Mouse (Mus musculus): Measurements from ENCODE around the gene Cald1. TPM values are rescaled to one million over a fixed set of nuclear protein-coding genes. Genes with fewer than 3 reads are reported as not detected.

The Cald1 gene
- polyA plus RNA-seq, 1 experiment from 2014 or later, result 164 TPM

- H3K36me3 ChIP-seq, result no peaks in the 10 kb centered on the region
- peaks cover 32% of the 10 kb centered on the region for H3K4me1 ChIP-seq (replicated peaks)
- no peak overlapping the region for H3K4me2 ChIP-seq
- ATAC-seq (replicated peaks; ENCODE audit: insufficient number of reproducible peaks, insufficient read depth, low FRiP score, low read depth), result no peak
- no peak overlapping the region for H3K4me3 ChIP-seq
- H3K27ac ChIP-seq, result no peak overlapping the region
- 88% methylated on average over 3 of the region's 3 CpGs for WGBS
- H3K9ac ChIP-seq, result no peak overlapping the region
- H3K27me3 ChIP-seq, result no peaks in the 10 kb centered on the region
- H3K9me3 ChIP-seq (replicated peaks), result no peaks in the 10 kb centered on the region
These were observed 17.1 kb downstream of the Cald1 start for GRCm38 (mm10) chr6:34615419-34615818.

GRCm38 (mm10) chr6:34619494-34619893 lies 21.2 kb downstream of the Cald1 start:
- Histone ChIP-seq H3K36me3 (no peaks in the 10 kb centered on the region), H3K9ac (no peak overlapping the region), H3K4me2 (no peak overlapping the region), H3K27me3 (no peaks in the 10 kb centered on the region), H3K4me1 (replicated peaks) (peaks cover 15% of the 10 kb centered on the region), H3K9me3 (replicated peaks) (no peaks in the 10 kb centered on the region), H3K4me3 (no peak overlapping the region), H3K27ac (0 out of 2 replicates have a peak overlapping the region, but pooled peaks have one; percentile 8)
- no peak for ATAC-seq (replicated peaks; ENCODE audit: insufficient number of reproducible peaks, insufficient read depth, low FRiP score, low read depth)
- WGBS, result 75% methylated on average over 2 of the region's 2 CpGs

- Histone ChIP-seq H3K27me3 (no peaks in the 10 kb centered on the region), H3K4me3 (no peak overlapping the region), H3K4me1 (replicated peaks) (peaks cover 18% of the 10 kb centered on the region), H3K9me3 (replicated peaks) (no peaks in the 10 kb centered on the region), H3K36me3 (no peaks in the 10 kb centered on the region), H3K9ac (no peak overlapping the region), H3K4me2 (no peak overlapping the region), H3K27ac (no peak overlapping the region)
- ATAC-seq (replicated peaks; ENCODE audit: insufficient number of reproducible peaks, insufficient read depth, low FRiP score, low read depth), result no peak
- WGBS, result 59% methylated on average over 1 of the region's 1 CpGs
These were observed 21.9 kb downstream of the Cald1 start for GRCm38 (mm10) chr6:34620242-34620641.

DNA sequence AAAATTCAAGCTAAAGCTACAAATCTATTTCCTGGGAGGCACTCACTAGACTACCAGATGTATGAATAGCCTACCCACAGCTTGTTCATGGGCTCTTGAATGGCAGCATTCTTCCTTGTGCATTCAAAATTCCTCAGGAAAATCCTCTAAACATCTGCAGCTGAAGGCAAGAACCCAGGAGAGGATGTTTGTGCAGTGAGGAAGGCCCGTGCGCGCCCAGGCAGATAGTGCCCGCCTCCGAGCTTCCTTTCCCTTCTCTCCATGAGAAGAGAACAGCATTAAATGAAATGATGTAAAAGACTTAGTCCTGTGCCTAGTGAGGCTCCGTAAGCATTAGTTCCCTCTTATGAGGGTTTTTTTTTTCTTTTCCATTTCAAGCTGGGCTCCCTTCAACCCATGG lies 24.6 kb downstream of the Cald1 start:
- no peak overlapping the region for H3K9ac ChIP-seq
- no peak overlapping the region for H3K4me2 ChIP-seq

DNA sequence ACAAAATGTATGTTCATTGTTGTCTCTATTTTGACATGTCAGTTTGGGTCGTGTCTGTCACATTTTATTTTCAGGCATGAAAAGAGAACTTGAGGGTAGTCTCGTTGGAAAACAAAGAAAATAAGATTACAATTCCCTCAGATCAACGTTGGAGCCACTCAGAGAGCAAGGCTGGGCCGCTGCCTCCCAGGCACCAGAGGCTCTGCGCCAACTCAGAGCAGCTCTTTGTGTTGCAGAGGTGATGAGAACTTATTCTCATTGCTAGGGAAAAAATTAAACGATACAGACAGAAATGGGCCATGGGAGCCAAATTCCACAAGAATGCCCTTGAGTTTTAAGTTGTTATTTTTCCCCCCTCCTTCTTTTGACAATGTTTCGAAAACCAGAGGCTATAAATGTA lies 25.0 kb downstream of the Cald1 start:
- Histone ChIP-seq H3K9ac (no peak overlapping the region), H3K27me3 (no peaks in the 10 kb centered on the region), H3K4me3 (no peak overlapping the region), H3K4me1 (replicated peaks) (peaks cover 26% of the 10 kb centered on the region), H3K9me3 (replicated peaks) (no peaks in the 10 kb centered on the region), H3K36me3 (no peaks in the 10 kb centered on the region), H3K27ac (peak overlapping the region; percentile 74), H3K4me2 (no peak overlapping the region)
- ATAC-seq (replicated peaks; ENCODE audit: insufficient number of reproducible peaks, insufficient read depth, low FRiP score, low read depth), result no peak
- 39% methylated on average over 7 of the region's 7 CpGs for WGBS

More for the DNA sequence above, 24.6 kb downstream of the Cald1 start:
- H3K36me3 ChIP-seq, result no peaks in the 10 kb centered on the region
- H3K27ac ChIP-seq, result peak overlapping the region; percentile 74
- no peaks in the 10 kb centered on the region for H3K27me3 ChIP-seq
- ATAC-seq (replicated peaks; ENCODE audit: insufficient number of reproducible peaks, insufficient read depth, low FRiP score, low read depth), result no peak
- WGBS, result 57% methylated on average over 6 of the region's 6 CpGs
- no peak overlapping the region for H3K4me3 ChIP-seq
- H3K4me1 ChIP-seq (replicated peaks), result peaks cover 26% of the 10 kb centered on the region
- H3K9me3 ChIP-seq (replicated peaks), result no peaks in the 10 kb centered on the region

GRCm38 (mm10) chr6:34624536-34624935 lies 26.2 kb downstream of the Cald1 start:
- Histone ChIP-seq H3K4me3 (no peak overlapping the region), H3K9me3 (replicated peaks) (no peaks in the 10 kb centered on the region), H3K27ac (no peak overlapping the region), H3K4me2 (no peak overlapping the region), H3K36me3 (no peaks in the 10 kb centered on the region), H3K4me1 (replicated peaks) (peaks cover 23% of the 10 kb centered on the region), H3K9ac (no peak overlapping the region), H3K27me3 (no peaks in the 10 kb centered on the region)
- ATAC-seq (replicated peaks; ENCODE audit: insufficient number of reproducible peaks, insufficient read depth, low FRiP score, low read depth), result no peak
- 89% methylated on average over 3 of the region's 3 CpGs for WGBS

DNA sequence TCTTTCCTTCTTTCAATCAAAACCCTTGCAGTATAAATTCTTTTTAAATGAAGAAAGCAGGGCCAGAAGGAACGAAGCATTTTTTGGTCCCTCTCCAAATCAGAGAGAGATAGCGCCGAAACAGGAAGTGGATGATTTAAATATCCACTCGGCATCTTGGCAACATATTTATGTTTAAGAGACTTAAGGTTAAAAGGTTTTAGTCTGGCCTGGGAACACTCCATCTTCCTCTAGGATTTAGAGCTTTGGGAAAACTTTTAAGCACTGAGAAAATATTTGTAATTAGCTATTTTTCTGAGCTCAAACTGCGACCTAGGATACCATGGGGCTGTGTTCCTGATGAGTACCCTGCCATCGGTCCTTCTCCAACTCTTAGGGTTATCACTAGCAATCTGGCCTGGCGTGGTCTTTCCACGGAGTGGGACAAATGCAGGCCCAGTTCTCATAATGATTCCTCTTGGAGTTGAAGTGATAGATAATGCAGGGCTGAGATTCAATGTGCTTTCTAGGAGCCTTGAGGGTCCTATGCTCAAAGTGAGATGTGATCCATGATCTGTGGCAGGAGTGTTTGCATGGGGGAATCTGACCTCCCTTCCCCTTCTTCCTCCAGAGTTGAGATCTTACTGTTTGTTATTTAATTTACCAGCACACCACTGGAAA lies 28.4 kb downstream of the Cald1 start:
- H3K27me3 ChIP-seq, result no peaks in the 10 kb centered on the region
- no peaks in the 10 kb centered on the region for H3K36me3 ChIP-seq
- no peak overlapping the region for H3K4me3 ChIP-seq
- peak overlapping the region; percentile 65 for H3K27ac ChIP-seq
- no peak for ATAC-seq (replicated peaks; ENCODE audit: insufficient number of reproducible peaks, insufficient read depth, low FRiP score, low read depth)
- peaks cover 23% of the 10 kb centered on the region for H3K4me1 ChIP-seq (replicated peaks)
- WGBS, result 32% methylated on average over 8 of the region's 8 CpGs
- no peak overlapping the region for H3K9ac ChIP-seq
- H3K9me3 ChIP-seq (replicated peaks), result no peaks in the 10 kb centered on the region
- H3K4me2 ChIP-seq, result 0 out of 2 replicates have a peak overlapping the region, but pooled peaks have one; percentile 1

GRCm38 (mm10) chr6:34628131-34628530 lies 29.8 kb downstream of the Cald1 start:
- H3K4me3 ChIP-seq, result no peak overlapping the region
- no peak overlapping the region for H3K27ac ChIP-seq
- H3K4me1 ChIP-seq (replicated peaks), result peaks cover 14% of the 10 kb centered on the region

DNA sequence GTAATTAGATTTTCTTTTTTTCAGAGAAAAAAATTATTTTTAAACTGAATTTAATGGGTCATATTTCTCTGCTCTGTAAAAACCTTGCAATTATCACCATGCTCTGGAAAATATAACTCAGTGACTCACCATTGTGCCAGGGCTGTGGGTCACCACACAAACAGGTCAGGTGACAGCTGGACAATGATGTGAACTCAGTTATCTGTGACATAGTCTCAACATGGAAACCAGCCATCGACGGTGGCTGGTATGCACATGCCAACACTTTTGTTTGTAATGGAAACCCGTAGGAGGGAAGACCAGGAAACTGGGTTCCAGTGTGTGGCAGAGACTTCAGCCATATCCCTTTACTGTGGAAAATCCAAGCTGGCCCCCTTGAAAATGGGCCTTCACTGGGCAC lies 35.5 kb downstream of the Cald1 start:
- ATAC-seq (replicated peaks; ENCODE audit: insufficient number of reproducible peaks, insufficient read depth, low FRiP score, low read depth), result peak; percentile 47; the same call in 1 of the 2 replicates
- WGBS, result 19% methylated on average over 3 of the region's 3 CpGs

More at GRCm38 (mm10) chr6:34628131-34628530, 29.8 kb downstream of the Cald1 start:
- Histone ChIP-seq H3K9ac (no peak overlapping the region), H3K9me3 (replicated peaks) (no peaks in the 10 kb centered on the region), H3K27me3 (no peaks in the 10 kb centered on the region), H3K4me2 (no peak overlapping the region), H3K36me3 (no peaks in the 10 kb centered on the region)
- 53% methylated on average over 1 of the region's 1 CpGs for WGBS
- ATAC-seq (replicated peaks; ENCODE audit: insufficient number of reproducible peaks, insufficient read depth, low FRiP score, low read depth), result no peak

GRCm38 (mm10) chr6:34637588-34638438 lies 39.5 kb downstream of the Cald1 start:
- Histone ChIP-seq H3K36me3 (0 out of 2 replicates have a peak, but pooled peaks cover 3% of the 10 kb centered on the region), H3K9ac (no peak overlapping the region), H3K27ac (peak overlapping the region; percentile 66), H3K27me3 (no peaks in the 10 kb centered on the region), H3K4me3 (no peak overlapping the region), H3K4me1 (replicated peaks) (peaks cover 43% of the 10 kb centered on the region), H3K4me2 (no peak overlapping the region), H3K9me3 (replicated peaks) (no peaks in the 10 kb centered on the region)
- 36% methylated on average over 10 of the region's 10 CpGs for WGBS
- ATAC-seq (replicated peaks; ENCODE audit: insufficient number of reproducible peaks, insufficient read depth, low FRiP score, low read depth), result no peak

More for the DNA sequence above, 35.5 kb downstream of the Cald1 start:
- H3K9me3 ChIP-seq (replicated peaks), result no peaks in the 10 kb centered on the region
- no peak overlapping the region for H3K27ac ChIP-seq
- no peaks in the 10 kb centered on the region for H3K27me3 ChIP-seq
- H3K4me2 ChIP-seq, result no peak overlapping the region
- H3K9ac ChIP-seq, result no peak overlapping the region
- 0 out of 2 replicates have a peak, but pooled peaks cover 3% of the 10 kb centered on the region for H3K36me3 ChIP-seq
- no peak overlapping the region for H3K4me3 ChIP-seq
- peaks cover 28% of the 10 kb centered on the region for H3K4me1 ChIP-seq (replicated peaks)

- Histone ChIP-seq H3K4me3 (no peak overlapping the region), H3K4me2 (no peak overlapping the region), H3K27ac (peak overlapping the region; percentile 66; the same call in 1 of the 2 replicates), H3K27me3 (no peaks in the 10 kb centered on the region), H3K9me3 (replicated peaks) (no peaks in the 10 kb centered on the region), H3K4me1 (replicated peaks) (peaks cover 41% of the 10 kb centered on the region), H3K9ac (no peak overlapping the region), H3K36me3 (0 out of 2 replicates have a peak, but pooled peaks cover 3% of the 10 kb centered on the region)
- 30% methylated on average over 2 of the region's 2 CpGs for WGBS
- ATAC-seq (replicated peaks; ENCODE audit: insufficient number of reproducible peaks, insufficient read depth, low FRiP score, low read depth), result no peak
These were observed 40.4 kb downstream of the Cald1 start for GRCm38 (mm10) chr6:34638667-34639066.
